ENCODE assay signal across 8 mouse cellular contexts in genomic region chr4:116651797-116652135, GRCm38 (mm10). TPM values are rescaled to one million over a fixed set of nuclear protein-coding genes. Genes with fewer than 3 reads are reported as not detected.
DNase-seq lines count a peak whose midpoint lies in the region; ATAC-seq and TF ChIP-seq lines count a peak whose summit lies in the region.

No protein-coding gene starts in this region.

- H3K36me3 ChIP-seq in kidney, postnatal 0 days (ENCODE audit: insufficient read depth, low read length): peaks cover 4% of the 10 kb centered on the region
- peaks cover 28% of the 10 kb centered on the region for H3K36me3 ChIP-seq in embryonic facial prominence, embryonic 12.5 days
- H3K36me3 ChIP-seq in intestine, postnatal 0 days (ENCODE audit: control insufficient read depth, insufficient read depth): 0 out of 2 replicates have a peak, but pooled peaks cover 4% of the 10 kb centered on the region
- H3K36me3 ChIP-seq in myocyte (ENCODE audit: control insufficient read depth, insufficient read depth): peaks cover 7% of the 10 kb centered on the region

- no peak for TF ChIP-seq POLR2A in myocyte (IDR thresholded peaks at IDR 0.05; ENCODE audit: insufficient read length, low read depth)

- H3K4me1 ChIP-seq in kidney, postnatal 0 days (replicated peaks; ENCODE audit: insufficient read depth, low read length): peaks cover 4% of the 10 kb centered on the region; the same call in 1 of the 2 replicates
- peaks cover 16% of the 10 kb centered on the region for H3K4me1 ChIP-seq in embryonic facial prominence, embryonic 12.5 days
- H3K4me1 ChIP-seq in intestine, postnatal 0 days (replicated peaks; ENCODE audit: control insufficient read depth, insufficient read depth, low read length): peaks cover 9% of the 10 kb centered on the region

- no peaks in the 10 kb centered on the region for H3K9me3 ChIP-seq in kidney, postnatal 0 days (replicated peaks; ENCODE audit: low read length)
- H3K9me3 ChIP-seq in embryonic facial prominence, embryonic 12.5 days: no peaks in the 10 kb centered on the region
- no peaks in the 10 kb centered on the region for H3K9me3 ChIP-seq in intestine, postnatal 0 days (ENCODE audit: control insufficient read depth)

- peak overlapping the region; percentile 78 for H3K4me3 ChIP-seq in kidney, postnatal 0 days (replicated peaks; ENCODE audit: low read depth, low read length)
- H3K4me3 ChIP-seq in embryonic facial prominence, embryonic 12.5 days: peak overlapping the region; percentile 95
- H3K4me3 ChIP-seq in intestine, postnatal 0 days (ENCODE audit: low read depth, low read length): peak overlapping the region; percentile 85
- H3K4me3 ChIP-seq in myocyte: peak overlapping the region; percentile 79

- peak overlapping the region; percentile 70 for H3K4me2 ChIP-seq in kidney, postnatal 0 days (ENCODE audit: low read length)
- peak overlapping the region; percentile 74 for H3K4me2 ChIP-seq in embryonic facial prominence, embryonic 12.5 days (replicated peaks)
- H3K4me2 ChIP-seq in intestine, postnatal 0 days (replicated peaks; ENCODE audit: low read depth): peak overlapping the region; percentile 74
- peak overlapping the region; percentile 98 for H3K4me2 ChIP-seq in myocyte (ENCODE audit: low read depth)

- H3K27ac ChIP-seq in kidney, postnatal 0 days: peak overlapping the region; percentile 95; the same call in 1 of the 2 replicates
- H3K27ac ChIP-seq in embryonic facial prominence, embryonic 12.5 days: peak overlapping the region; percentile 56; the same call in 1 of the 2 replicates
- peak overlapping the region; percentile 95 for H3K27ac ChIP-seq in intestine, postnatal 0 days (ENCODE audit: low read depth, low read length)

- peak overlapping the region; percentile 27 for H3ac ChIP-seq in myocyte (ENCODE audit: control insufficient read depth, insufficient read length)

- no peaks in the 10 kb centered on the region for H3K27me3 ChIP-seq in kidney, postnatal 0 days (ENCODE audit: insufficient read depth, low read length)
- no peaks in the 10 kb centered on the region for H3K27me3 ChIP-seq in embryonic facial prominence, embryonic 12.5 days
- no peaks in the 10 kb centered on the region for H3K27me3 ChIP-seq in intestine, postnatal 0 days (replicated peaks; ENCODE audit: control insufficient read depth, insufficient read depth, low read length)
- no peaks in the 10 kb centered on the region for H3K27me3 ChIP-seq in myocyte (ENCODE audit: control insufficient read depth, insufficient read depth, insufficient read length)

- H3K79me2 ChIP-seq in myocyte (ENCODE audit: control insufficient read depth, insufficient read depth): peaks cover 46% of the 10 kb centered on the region

- WGBS in kidney, postnatal 0 days: 10% methylated on average over 6 of the region's 6 CpGs
- WGBS in embryonic facial prominence, embryonic 12.5 days: 10% methylated on average over 6 of the region's 6 CpGs
- 5% methylated on average over 6 of the region's 6 CpGs for WGBS in intestine, postnatal 0 days

- no peak for ATAC-seq in kidney, postnatal 0 days (replicated peaks; ENCODE audit: low FRiP score, low read depth)
- ATAC-seq in embryonic facial prominence, embryonic 12.5 days (ENCODE audit: insufficient number of reproducible peaks, insufficient read depth, low FRiP score, low TSS enrichment): no peak
- peak; percentile 26; the same call in 1 of the 2 replicates for ATAC-seq in intestine, postnatal 0 days

- TF ChIP-seq CTCF in kidney, postnatal 0 days (IDR thresholded peaks at IDR 0.05; ENCODE audit: low read depth): no peak
- TF ChIP-seq CTCF in intestine, postnatal 0 days (IDR thresholded peaks at IDR 0.05; ENCODE audit: low read depth): no peak; the same call in 1 of the 2 replicates

- no peak for DNase-seq in kidney, postnatal 0 days (ENCODE audit: low spot score)
- no peak for DNase-seq in kidney, postnatal 25 days
- DNase-seq in c-Kit-positive CD71-positive TER-119-positive erythroid progenitor cells, embryonic 14.5 days (ENCODE audit: low spot score): no peak
- no peak for DNase-seq in adrenal gland, adult 2 months
- no peak for DNase-seq in layer of hippocampus, postnatal 36 days

- H3K9ac ChIP-seq in kidney, postnatal 0 days (ENCODE audit: low read depth, low read length): peak overlapping the region; percentile 87
- H3K9ac ChIP-seq in embryonic facial prominence, embryonic 12.5 days: peak overlapping the region; percentile 94
- peak overlapping the region; percentile 95; the same call in 1 of the 2 replicates for H3K9ac ChIP-seq in intestine, postnatal 0 days (ENCODE audit: low read depth, low read length)

TF ChIP-seq in myocyte, 11 proteins besides CTCF, POLR2A, EP300 and RAD21:
- TF ChIP-seq TCF3 (IDR thresholded peaks at IDR 0.05; ENCODE audit: insufficient read length, low read depth) (no peak), TCF12 (IDR thresholded peaks at IDR 0.05; ENCODE audit: insufficient read depth, poor library complexity, severe bottlenecking) (no peak), MYOD1 (IDR thresholded peaks at IDR 0.05; ENCODE audit: control insufficient read depth in 1 of 3, insufficient read length in 2 of 3, low read depth in 2 of 3) (no peak), REST (IDR thresholded peaks at IDR 0.05; ENCODE audit: insufficient read depth, insufficient read length) (no peak), MAX (IDR thresholded peaks at IDR 0.05; ENCODE audit: low read depth) (no peak), POLR2AphosphoS2 (IDR thresholded peaks at IDR 0.05; ENCODE audit: insufficient read length, low read depth) (no peak), USF1 (IDR thresholded peaks at IDR 0.05; ENCODE audit: low read depth) (no peak), MYOG (IDR thresholded peaks at IDR 0.05; ENCODE audit: control insufficient read depth in 1 of 3, insufficient read depth in 1 of 3, insufficient read length in 2 of 3, low read depth in 2 of 3) (no peak), CEBPB (IDR thresholded peaks at IDR 0.05; ENCODE audit: insufficient read depth, poor library complexity, severe bottlenecking) (no peak), SRF (IDR thresholded peaks at IDR 0.05; ENCODE audit: control insufficient read depth, insufficient read length, low read depth) (no peak), E2F4 (IDR thresholded peaks at IDR 0.05; ENCODE audit: insufficient read depth) (no peak)

RNA-seq across cellular contexts. Expression of gene Akr1a1, which starts 0.3 kb away (rescaled TPM):
- polyA plus RNA-seq in kidney, postnatal 0 days (2015; fragmentation: Nextera tagmentation; extraction: Ambion mirVana): 966 and 1,010 TPM in 2 replicates
- polyA plus RNA-seq in embryonic facial prominence, embryonic 12.5 days (2016; fragmentation: Nextera tagmentation; extraction: Ambion mirVana): 689 and 706 TPM in 2 replicates
- polyA plus RNA-seq in intestine, postnatal 0 days (2015; fragmentation: Nextera tagmentation; extraction: Ambion mirVana): 860 and 870 TPM in 2 replicates
- polyA plus RNA-seq in myocyte (2012; fragmentation: generic; extraction: Trizol): 746 TPM
- total RNA-seq in adrenal gland, adult 2 months (2021): 1,000 to 10,000 TPM in 1 of 2 experiments, 100 to 1,000 TPM in 1; 867 to 1,182 TPM
- 733 and 783 TPM in 2 replicates for polyA plus RNA-seq in adrenal gland, adult 2 months (2012; rRNA removed)
- total RNA-seq in layer of hippocampus, postnatal 36 days (2021): 100 to 1,000 TPM; 372 to 396 TPM

RNA-seq across cellular contexts. Expression of gene Nasp, which starts 24.0 kb away (rescaled TPM):
- polyA plus RNA-seq in kidney, postnatal 0 days (2015; fragmentation: Nextera tagmentation; extraction: Ambion mirVana): 82.7 and 89.6 TPM in 2 replicates
- 246 and 256 TPM in 2 replicates for polyA plus RNA-seq in embryonic facial prominence, embryonic 12.5 days (2016; fragmentation: Nextera tagmentation; extraction: Ambion mirVana)
- polyA plus RNA-seq in intestine, postnatal 0 days (2015; fragmentation: Nextera tagmentation; extraction: Ambion mirVana): 36.9 and 38.6 TPM in 2 replicates
- 20.0 TPM for polyA plus RNA-seq in myocyte (2012; fragmentation: generic; extraction: Trizol)
- total RNA-seq in adrenal gland, adult 2 months (2021): 10 to 100 TPM; 22.3 to 23.0 TPM
- polyA plus RNA-seq in adrenal gland, adult 2 months (2012; rRNA removed): 1.3 and 1.9 TPM in 2 replicates
- 10 to 100 TPM; 34.5 to 35.9 TPM for total RNA-seq in layer of hippocampus, postnatal 36 days (2021)

RNA-seq across cellular contexts. Expression of gene Prdx1, which starts 33.6 kb away (rescaled TPM):
- polyA plus RNA-seq in kidney, postnatal 0 days (2015; fragmentation: Nextera tagmentation; extraction: Ambion mirVana): 2,101 and 2,104 TPM in 2 replicates
- 1,087 and 1,115 TPM in 2 replicates for polyA plus RNA-seq in embryonic facial prominence, embryonic 12.5 days (2016; fragmentation: Nextera tagmentation; extraction: Ambion mirVana)
- polyA plus RNA-seq in intestine, postnatal 0 days (2015; fragmentation: Nextera tagmentation; extraction: Ambion mirVana): 1,180 and 1,265 TPM in 2 replicates
- 231 TPM for polyA plus RNA-seq in myocyte (2012; fragmentation: generic; extraction: Trizol)
- total RNA-seq in adrenal gland, adult 2 months (2021): 100 to 1,000 TPM; 703 to 816 TPM
- 20.2 and 21.8 TPM in 2 replicates for polyA plus RNA-seq in adrenal gland, adult 2 months (2012; rRNA removed)
- total RNA-seq in layer of hippocampus, postnatal 36 days (2021): 100 to 1,000 TPM; 148 to 168 TPM

RNA-seq across cellular contexts. Expression of gene Ccdc17, which starts 55.3 kb away (rescaled TPM):
- polyA plus RNA-seq in kidney, postnatal 0 days (2015; fragmentation: Nextera tagmentation; extraction: Ambion mirVana): 5.9 and 7.9 TPM in 2 replicates
- polyA plus RNA-seq in embryonic facial prominence, embryonic 12.5 days (2016; fragmentation: Nextera tagmentation; extraction: Ambion mirVana): 2.5 and 3.1 TPM in 2 replicates
- 4.1 and 6.1 TPM in 2 replicates for polyA plus RNA-seq in intestine, postnatal 0 days (2015; fragmentation: Nextera tagmentation; extraction: Ambion mirVana)
- polyA plus RNA-seq in myocyte (2012; fragmentation: generic; extraction: Trizol): 0.55 TPM
- 10 to 100 TPM; 12.8 to 13.2 TPM for total RNA-seq in adrenal gland, adult 2 months (2021)
- polyA plus RNA-seq in adrenal gland, adult 2 months (2012; rRNA removed): 9.1 and 9.8 TPM in 2 replicates
- 1 to 10 TPM; 4.0 to 4.3 TPM for total RNA-seq in layer of hippocampus, postnatal 36 days (2021)

RNA-seq across cellular contexts. Expression of gene Mmachc, which starts 56.4 kb away (rescaled TPM):
- 20.3 and 21.8 TPM in 2 replicates for polyA plus RNA-seq in kidney, postnatal 0 days (2015; fragmentation: Nextera tagmentation; extraction: Ambion mirVana)
- polyA plus RNA-seq in embryonic facial prominence, embryonic 12.5 days (2016; fragmentation: Nextera tagmentation; extraction: Ambion mirVana): 26.4 and 28.5 TPM in 2 replicates
- 5.9 and 6.3 TPM in 2 replicates for polyA plus RNA-seq in intestine, postnatal 0 days (2015; fragmentation: Nextera tagmentation; extraction: Ambion mirVana)
- polyA plus RNA-seq in myocyte (2012; fragmentation: generic; extraction: Trizol): 17.2 TPM
- total RNA-seq in adrenal gland, adult 2 months (2021): 10 to 100 TPM; 36.1 to 43.5 TPM
- polyA plus RNA-seq in adrenal gland, adult 2 months (2012; rRNA removed): 12.2 and 16.5 TPM in 2 replicates
- 10 to 100 TPM; 16.1 to 18.3 TPM for total RNA-seq in layer of hippocampus, postnatal 36 days (2021)

Comparison
In these comparisons a context has a peak if more than half of its experiments do, and no peak if none do; other contexts are left out.
1. RNA of gene Prdx1, which starts 33.6 kb away (polyA plus RNA-seq): 2,101 to 2,104 TPM in kidney, postnatal 0 days, 1,180 to 1,265 TPM in intestine, postnatal 0 days, 1,087 to 1,115 TPM in embryonic facial prominence, embryonic 12.5 days and 231 TPM in myocyte (single experiment); 20.2 to 21.8 TPM in adrenal gland, adult 2 months; every median in the first group is over 10 times any median in the second.
2. Peak in every context shown above with its lines, with median percentiles within 50 percentile points of each other: H3K27ac ChIP-seq, H3K4me2 ChIP-seq, H3K4me3 ChIP-seq and H3K9ac ChIP-seq.